In the genomic region with DNA sequence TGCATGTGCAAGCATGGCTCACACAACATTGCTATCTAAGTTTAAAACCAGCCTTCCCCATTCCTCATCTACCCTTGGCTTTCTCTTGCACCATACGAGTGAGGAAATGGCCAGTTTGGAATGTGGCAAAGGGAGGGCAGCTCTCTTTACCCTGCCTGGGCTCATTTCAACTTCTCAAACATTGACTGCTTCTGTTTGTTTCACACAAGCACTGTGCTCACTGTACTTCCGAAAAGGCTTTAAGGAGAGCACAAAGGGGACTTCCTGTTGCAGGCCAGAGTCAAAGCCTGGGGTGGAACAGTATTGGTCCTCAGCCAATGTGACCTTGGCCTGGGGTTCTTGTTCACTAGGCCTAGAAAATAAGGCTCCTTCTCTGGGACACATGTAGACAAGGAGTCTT, we compare ENCODE assay signal across 11 mouse cellular contexts. TPM values are rescaled to one million over a fixed set of nuclear protein-coding genes. Genes with fewer than 3 reads are reported as not detected.
DNase-seq lines count a peak whose midpoint lies in the region; ATAC-seq lines count a peak whose summit lies in the region.
"Had no signal": no experiment of that assay in that cellular context is flagged by ENCODE, and none has a peak within 500 bp of the region (broad histone marks: within the 10 kb centered on the region; RNA-seq: fewer than 3 reads in every experiment).

No protein-coding gene starts in this region.

- WGBS in intestine, embryonic 15.5 days: 64% methylated on average over 2 of the region's 2 CpGs
- WGBS in lung, embryonic 15.5 days: 35% methylated on average over 2 of the region's 2 CpGs
- 81% methylated on average over 2 of the region's 2 CpGs for WGBS in forebrain, embryonic 11.5 days
- WGBS in neural tube, embryonic 15.5 days: 63% methylated on average over 2 of the region's 2 CpGs

- DNase-seq in adrenal gland, adult 8-10 months: peak; percentile 21
- no peak for DNase-seq in adrenal gland, postnatal 25 days
- DNase-seq in adrenal gland, postnatal 10 days: peak; percentile 31
- no peak for DNase-seq in forebrain, embryonic 11.5 days (ENCODE audit: low spot score)
- DNase-seq: forebrain, postnatal 0 days; retina, postnatal 1 day had no signal

- H3K4me2 ChIP-seq in intestine, embryonic 15.5 days (replicated peaks): no peak overlapping the region
- H3K4me2 ChIP-seq in lung, embryonic 15.5 days: no peak overlapping the region
- H3K4me2 ChIP-seq in forebrain, embryonic 11.5 days (ENCODE audit: low read depth, low read length, severe bottlenecking): no peak overlapping the region
- H3K4me2 ChIP-seq in neural tube, embryonic 15.5 days: no peak overlapping the region
- H3K4me2 ChIP-seq: limb, embryonic 13.5 days had no signal

- 0 out of 2 replicates have a peak, but pooled peaks have one; percentile 26 for ATAC-seq in intestine, embryonic 15.5 days
- ATAC-seq in lung, embryonic 15.5 days (ENCODE audit: borderline replicate concordance, extremely low read depth, low FRiP score, low TSS enrichment): peak; percentile 58
- no peak for ATAC-seq in forebrain, embryonic 11.5 days (replicated peaks; ENCODE audit: low FRiP score)
- ATAC-seq in neural tube, embryonic 15.5 days (ENCODE audit: low FRiP score): no peak
- no peak for ATAC-seq in erythroid progenitor cell, adult 5-6 weeks (replicated peaks; ENCODE audit: low FRiP score, poor library complexity, severe bottlenecking)
- ATAC-seq: forebrain, postnatal 0 days had no signal

- H3K9ac ChIP-seq in intestine, embryonic 15.5 days: no peak overlapping the region
- H3K9ac ChIP-seq in lung, embryonic 15.5 days: no peak overlapping the region
- H3K9ac ChIP-seq in forebrain, embryonic 11.5 days (ENCODE audit: low read length): no peak overlapping the region
- no peak overlapping the region for H3K9ac ChIP-seq in neural tube, embryonic 15.5 days (replicated peaks)
- H3K9ac ChIP-seq: forebrain, postnatal 0 days; limb, embryonic 13.5 days had no signal

- H3K4me1 ChIP-seq in intestine, embryonic 15.5 days (replicated peaks): peaks cover 5% of the 10 kb centered on the region; the same call in 1 of the 2 replicates
- H3K4me1 ChIP-seq in lung, embryonic 15.5 days: peaks cover 14% of the 10 kb centered on the region
- H3K4me1 ChIP-seq in forebrain, embryonic 11.5 days (replicated peaks; ENCODE audit: control insufficient read depth, insufficient read depth, low read length): no peaks in the 10 kb centered on the region
- no peaks in the 10 kb centered on the region for H3K4me1 ChIP-seq in neural tube, embryonic 15.5 days

- H3K4me3 ChIP-seq in intestine, embryonic 15.5 days (replicated peaks): no peak overlapping the region
- no peak overlapping the region for H3K4me3 ChIP-seq in lung, embryonic 15.5 days
- no peak overlapping the region for H3K4me3 ChIP-seq in forebrain, embryonic 11.5 days (ENCODE audit: low read depth, low read length)
- H3K4me3 ChIP-seq in neural tube, embryonic 15.5 days (replicated peaks): no peak overlapping the region
- H3K4me3 ChIP-seq: limb, embryonic 13.5 days had no signal

- 0 out of 2 replicates have a peak overlapping the region, but pooled peaks have one; percentile 22 for H3K27ac ChIP-seq in intestine, embryonic 15.5 days
- H3K27ac ChIP-seq in lung, embryonic 15.5 days: peak overlapping the region; percentile 84
- no peak overlapping the region for H3K27ac ChIP-seq in forebrain, embryonic 11.5 days (ENCODE audit: low read depth, low read length)
- H3K27ac ChIP-seq in neural tube, embryonic 15.5 days (replicated peaks): no peak overlapping the region
- H3K27ac ChIP-seq: limb, embryonic 13.5 days had no signal

- H3K9me3 ChIP-seq in intestine, embryonic 15.5 days: no peaks in the 10 kb centered on the region
- H3K9me3 ChIP-seq in lung, embryonic 15.5 days: no peaks in the 10 kb centered on the region
- no peaks in the 10 kb centered on the region for H3K9me3 ChIP-seq in forebrain, embryonic 11.5 days (ENCODE audit: control insufficient read depth, low read length)
- no peaks in the 10 kb centered on the region for H3K9me3 ChIP-seq in neural tube, embryonic 15.5 days (replicated peaks)

- H3K36me3 ChIP-seq in intestine, embryonic 15.5 days: peaks cover 10% of the 10 kb centered on the region; the same call in 1 of the 2 replicates
- peaks cover 29% of the 10 kb centered on the region for H3K36me3 ChIP-seq in lung, embryonic 15.5 days
- H3K36me3 ChIP-seq in forebrain, embryonic 11.5 days (ENCODE audit: control insufficient read depth, insufficient read depth, low read length): no peaks in the 10 kb centered on the region; the same call in 1 of the 2 replicates
- H3K36me3 ChIP-seq in neural tube, embryonic 15.5 days: peaks cover 10% of the 10 kb centered on the region

- no peaks in the 10 kb centered on the region for H3K27me3 ChIP-seq in intestine, embryonic 15.5 days (replicated peaks)
- no peaks in the 10 kb centered on the region for H3K27me3 ChIP-seq in lung, embryonic 15.5 days
- H3K27me3 ChIP-seq in forebrain, embryonic 11.5 days (ENCODE audit: control insufficient read depth, insufficient read depth, low read length): no peaks in the 10 kb centered on the region
- no peaks in the 10 kb centered on the region for H3K27me3 ChIP-seq in neural tube, embryonic 15.5 days (replicated peaks)
- H3K27me3 ChIP-seq: limb, embryonic 13.5 days had no signal

RNA-seq across cellular contexts. Expression of gene St3gal6, which starts 47.7 kb away (rescaled TPM):
- total RNA-seq in adrenal gland, adult 8-10 months (2022): 10 to 100 TPM; 13.6 to 30.8 (median 17.8) TPM
- 22.6 and 24.6 TPM in 2 replicates for total RNA-seq in adrenal gland, postnatal 25 days (2021)
- 10 to 100 TPM; 23.2 to 29.1 TPM for total RNA-seq in adrenal gland, postnatal 10 days (2021)
- 18.9 and 19.3 TPM in 2 replicates for polyA plus RNA-seq in intestine, embryonic 15.5 days (2015; fragmentation: Nextera tagmentation; extraction: Ambion mirVana)
- polyA plus RNA-seq in lung, embryonic 15.5 days (2015; fragmentation: Nextera tagmentation; extraction: Ambion mirVana): 27.3 and 29.7 TPM in 2 replicates
- polyA plus RNA-seq in forebrain, embryonic 11.5 days (2014; fragmentation: Nextera tagmentation; extraction: Ambion mirVana): 8.3 and 8.8 TPM in 2 replicates
- 12.1 and 16.3 TPM in 2 replicates for polyA plus RNA-seq in neural tube, embryonic 15.5 days (2015; fragmentation: Nextera tagmentation; extraction: Ambion mirVana)
- 106 and 111 TPM in 2 replicates for total RNA-seq in erythroid progenitor cell, adult 5-6 weeks (2015; ENCODE audit: low replicate concordance)
- 119 and 127 TPM in 2 replicates for total RNA-seq in erythroid progenitor cell, adult 5-6 weeks (2017; ENCODE audit: low replicate concordance)

Comparison
In these comparisons a context has a peak if more than half of its experiments do, and no peak if none do; other contexts are left out.
1. DNase-seq: peak in adrenal gland, adult 8-10 months (single experiment) and adrenal gland, postnatal 10 days (single experiment); none in adrenal gland, postnatal 25 days (single experiment) and forebrain, embryonic 11.5 days (single experiment).
2. ATAC-seq: peak in intestine, embryonic 15.5 days (single experiment) and lung, embryonic 15.5 days (single experiment); none in forebrain, embryonic 11.5 days (single experiment), neural tube, embryonic 15.5 days (single experiment) and erythroid progenitor cell, adult 5-6 weeks (single experiment).
3. H3K27ac ChIP-seq: peak in intestine, embryonic 15.5 days (single experiment) and lung, embryonic 15.5 days (single experiment); none in forebrain, embryonic 11.5 days (single experiment) and neural tube, embryonic 15.5 days (single experiment).